Mouse (Mus musculus) erythroblast, adult 5-6 weeks (primary cell): Measurements from ENCODE around the gene Pgam1. TPM values are rescaled to one million over a fixed set of nuclear protein-coding genes. Genes with fewer than 3 reads are reported as not detected.

Experiments
- total RNA-seq, 2 experiments: library from RNA; stranded (forward) in 1 of 2; stranded (reverse) in 1 of 2; fragments of 150-400 nt in 1 of 2; fragments of 200-764, 138-1000 nt in 1 of 2; gene quantifications; 2 replicates each; pipeline versions ENCODE4 v1.2.3 to v1.2.4; 2015 to 2017; ENCODE audit warnings: low replicate concordance in 2 of 2

The Pgam1 gene
- total RNA-seq, 2 experiments from 2014 or later: 69.4 to 190 TPM

Other genes with a start within 250 kb of the Pgam1 start
- 0.42 TPM in 1 of 2 replicates, not detected in the other for gene Slit1, start 168.3 kb upstream of the Pgam1 start, total RNA-seq (2015; ENCODE audit: low replicate concordance)
- 0.14 and 0.51 TPM in 2 replicates for gene Slit1, start 168.3 kb upstream of the Pgam1 start, total RNA-seq (2017; ENCODE audit: low replicate concordance)
- 17.5 and 28.6 TPM in 2 replicates for gene Arhgap19, start 109.9 kb upstream of the Pgam1 start, total RNA-seq (2015; ENCODE audit: low replicate concordance)
- gene Arhgap19, start 109.9 kb upstream of the Pgam1 start, total RNA-seq (2017; ENCODE audit: low replicate concordance): 28.1 and 28.3 TPM in 2 replicates
- gene Frat1, start 82.0 kb upstream of the Pgam1 start, total RNA-seq (2015; ENCODE audit: low replicate concordance): 0.77 and 3.1 TPM in 2 replicates
- 2.1 and 5.3 TPM in 2 replicates for gene Frat1, start 82.0 kb upstream of the Pgam1 start, total RNA-seq (2017; ENCODE audit: low replicate concordance)
- gene Frat2, start 63.8 kb upstream of the Pgam1 start, total RNA-seq (2015; ENCODE audit: low replicate concordance): 2.3 and 4.8 TPM in 2 replicates
- gene Frat2, start 63.8 kb upstream of the Pgam1 start, total RNA-seq (2017; ENCODE audit: low replicate concordance): 3.6 and 11.0 TPM in 2 replicates
- gene Rrp12, start 15.8 kb upstream of the Pgam1 start, total RNA-seq (2015; ENCODE audit: low replicate concordance): 0.63 and 2.9 TPM in 2 replicates
- gene Rrp12, start 15.8 kb upstream of the Pgam1 start, total RNA-seq (2017; ENCODE audit: low replicate concordance): 2.4 and 2.6 TPM in 2 replicates
- 14.0 and 14.6 TPM in 2 replicates for gene Exosc1, start 21.5 kb downstream of the Pgam1 start, total RNA-seq (2015; ENCODE audit: low replicate concordance)
- gene Exosc1, start 21.5 kb downstream of the Pgam1 start, total RNA-seq (2017; ENCODE audit: low replicate concordance): 12.8 and 14.1 TPM in 2 replicates
- 20.2 and 22.6 TPM in 2 replicates for gene Zdhhc16, start 21.6 kb downstream of the Pgam1 start, total RNA-seq (2015; ENCODE audit: low replicate concordance)
- 6.4 and 19.0 TPM in 2 replicates for gene Zdhhc16, start 21.6 kb downstream of the Pgam1 start, total RNA-seq (2017; ENCODE audit: low replicate concordance)
- gene Mms19, start 69.2 kb downstream of the Pgam1 start, total RNA-seq (2015; ENCODE audit: low replicate concordance): 10.0 and 27.0 TPM in 2 replicates
- gene Mms19, start 69.2 kb downstream of the Pgam1 start, total RNA-seq (2017; ENCODE audit: low replicate concordance): 3.5 and 13.9 TPM in 2 replicates
- gene Ubtd1, start 69.8 kb downstream of the Pgam1 start, total RNA-seq (2015; ENCODE audit: low replicate concordance): 1.9 and 3.7 TPM in 2 replicates
- gene Ubtd1, start 69.8 kb downstream of the Pgam1 start, total RNA-seq (2017; ENCODE audit: low replicate concordance): 2.4 and 3.7 TPM in 2 replicates
- gene Ankrd2, start 124.1 kb downstream of the Pgam1 start, total RNA-seq (2015; ENCODE audit: low replicate concordance): not detected in 2 replicates
- gene Ankrd2, start 124.1 kb downstream of the Pgam1 start, total RNA-seq (2017; ENCODE audit: low replicate concordance): not detected in 2 replicates
- 0.63 TPM in 1 of 2 replicates, not detected in the other for gene Hoga1, start 133.7 kb downstream of the Pgam1 start, total RNA-seq (2015; ENCODE audit: low replicate concordance)
- gene Hoga1, start 133.7 kb downstream of the Pgam1 start, total RNA-seq (2017; ENCODE audit: low replicate concordance): not detected in 2 replicates
- not detected in 2 replicates for gene 4933411K16Rik, start 140.3 kb downstream of the Pgam1 start, total RNA-seq (2015; ENCODE audit: low replicate concordance)
- gene 4933411K16Rik, start 140.3 kb downstream of the Pgam1 start, total RNA-seq (2017; ENCODE audit: low replicate concordance): 0.42 TPM in 1 of 2 replicates, not detected in the other
- not detected in 2 replicates for gene Morn4, start 174.4 kb downstream of the Pgam1 start, total RNA-seq (2015; ENCODE audit: low replicate concordance)
- gene Morn4, start 174.4 kb downstream of the Pgam1 start, total RNA-seq (2017; ENCODE audit: low replicate concordance): not detected in 2 replicates
- gene Pi4k2a, start 178.5 kb downstream of the Pgam1 start, total RNA-seq (2015; ENCODE audit: low replicate concordance): 4.0 TPM in 2 replicates
- 3.4 and 6.6 TPM in 2 replicates for gene Pi4k2a, start 178.5 kb downstream of the Pgam1 start, total RNA-seq (2017; ENCODE audit: low replicate concordance)
- gene Avpi1, start 217.1 kb downstream of the Pgam1 start, total RNA-seq (2015; ENCODE audit: low replicate concordance): 5.2 TPM in 1 of 2 replicates, not detected in the other
- gene Avpi1, start 217.1 kb downstream of the Pgam1 start, total RNA-seq (2017; ENCODE audit: low replicate concordance): 0.34 TPM in 1 of 2 replicates, not detected in the other
- gene Marveld1, start 235.5 kb downstream of the Pgam1 start, total RNA-seq (2015; ENCODE audit: low replicate concordance): 3.8 and 5.9 TPM in 2 replicates
- gene Marveld1, start 235.5 kb downstream of the Pgam1 start, total RNA-seq (2017; ENCODE audit: low replicate concordance): 3.2 and 5.3 TPM in 2 replicates